Mouse (Mus musculus) ES-E14 (cell line): ENCODE data around the gene Myo19. TPM values are rescaled to one million over a fixed set of nuclear protein-coding genes. Genes with fewer than 3 reads are reported as not detected.

ENCODE experiments used
- DNase-seq: peaks from one replicate; pipeline ENCODE4 v3.0.0-alpha.2; 2013; ENCODE audit warnings: low read depth, low spot score
- H3K27ac ChIP-seq: 2 replicates; pipeline ENCODE4 v1.5.1; 2012; ENCODE audit warnings: low read depth, mild to moderate bottlenecking, low read length, moderate library complexity, mixed read lengths; ENCODE audit not compliant: poor library complexity, insufficient read depth, severe bottlenecking
- H3K36me3 ChIP-seq: 2 replicates; pipeline ENCODE4 v1.6.1; 2012; ENCODE audit warnings: mild to moderate bottlenecking, low read length, moderate library complexity, mixed read lengths; ENCODE audit not compliant: control insufficient read depth, poor library complexity, insufficient read depth, severe bottlenecking
- H3K4me1 ChIP-seq, 2 experiments: fragments of 150-350 bp in 1 of 2; sonication (generic) in 1 of 2; 2 replicates each; pipeline ENCODE4 v1.6.1; 2012; ENCODE audit warnings: low read length in 2 of 2, mild to moderate bottlenecking in 1 of 2, mixed read lengths in 1 of 2; ENCODE audit not compliant: control insufficient read depth in 2 of 2, insufficient read depth in 2 of 2, poor library complexity in 1 of 2
- H3K4me3 ChIP-seq, 2 experiments: fragments of 150-350 bp in 1 of 2; sonication (generic) in 1 of 2; 2 replicates each; pipeline ENCODE4 v1.5.1; 2012; ENCODE audit warnings: low read length in 2 of 2, low read depth in 1 of 2, mild to moderate bottlenecking in 1 of 2, mixed read lengths in 1 of 2; ENCODE audit not compliant: insufficient read depth in 1 of 2, poor library complexity in 1 of 2, severe bottlenecking in 1 of 2
- H3K9ac ChIP-seq: 2 replicates; pipeline ENCODE4 v1.6.1; 2012; ENCODE audit warnings: low read depth, mild to moderate bottlenecking, low read length, mixed read lengths; ENCODE audit not compliant: poor library complexity, insufficient read depth, severe bottlenecking
- H3K9me3 ChIP-seq: fragments of 150-350 bp; sonication (generic); 2 replicates; pipeline ENCODE4 v1.6.1; 2012; ENCODE audit warnings: low read depth, mild to moderate bottlenecking, low read length; ENCODE audit not compliant: control insufficient read depth, insufficient read depth
- CHD2 ChIP-seq: IDR thresholded peaks from 2 replicates; pipeline ENCODE4 v1.6.1; 2014; ENCODE audit warnings: mild to moderate bottlenecking, low read depth, low read length, inconsistent platforms
- HCFC1 ChIP-seq: IDR thresholded peaks from 2 replicates; pipeline ENCODE4 v1.6.1; 2012; ENCODE audit warnings: low read length, inconsistent platforms, borderline replicate concordance; ENCODE audit not compliant: insufficient read depth
- MAFK ChIP-seq: IDR thresholded peaks from 2 replicates; pipeline ENCODE4 v1.6.1; 2014; ENCODE audit warnings: mild to moderate bottlenecking, low read depth, low read length, inconsistent platforms; ENCODE audit not compliant: insufficient read depth
- ZC3H11A ChIP-seq: IDR thresholded peaks from 2 replicates; pipeline ENCODE4 v1.6.1; 2012; ENCODE audit warnings: low read depth, mild to moderate bottlenecking, inconsistent platforms, low read length, borderline replicate concordance
- ZNF384 ChIP-seq: IDR thresholded peaks from 2 replicates; pipeline ENCODE4 v1.6.1; 2012; ENCODE audit warnings: low read depth, low read length, inconsistent platforms
- in situ Hi-C, 2 experiments: fragments of 600-800 bp; cut with MboI; formaldehyde crosslinking; loops; one replicate each; pipeline ENCODE4 v1.15.1; 2025; ENCODE audit warnings: low sequenced_read_pairs in 2 of 2, inconsistent platforms in 1 of 2; ENCODE audit not compliant: unreplicated experiment in 2 of 2
- total RNA-seq: library from RNA; depleted of rRNA; stranded (reverse); fragments of 300-350 nt; gene quantifications from 2 replicates; pipeline ENCODE4 v1.2.3, GENCODE M21; 2012

Gene Myo19
- total RNA-seq, 1 experiment: 16.2 TPM

- in situ Hi-C loops: no loop called here
- TF ChIP-seq MAFK (no peak), CHD2 (no peak), HCFC1 (no peak), ZC3H11A (no peak), ZNF384 (no peak)
- Histone ChIP-seq H3K9me3 (no peaks in the 10 kb centered on the region), H3K27ac (no peak overlapping the region), H3K4me3 (no peak overlapping the region), H3K9ac (no peak overlapping the region), H3K4me1 (peaks cover 0 to 2% of the 10 kb centered on the region in 2 experiments; a peak in 1 of 4 replicates), H3K36me3 (peaks cover 41% of the 10 kb centered on the region)
- no peak for DNase-seq
Measured at GRCm38 (mm10) chr11:84888025-84888424, 8.1 kb downstream of the Myo19 start.

GRCm38 (mm10) chr11:84889492-84889891 is 9.5 kb downstream of the Myo19 start:
- DNase-seq: no peak
- TF ChIP-seq CHD2 (no peak), HCFC1 (no peak), ZNF384 (no peak), ZC3H11A (no peak), MAFK (no peak)
- Histone ChIP-seq H3K36me3 (peaks cover 52% of the 10 kb centered on the region), H3K4me3 (no peak overlapping the region), H3K27ac (no peak overlapping the region), H3K4me1 (peaks cover 0 to 2% of the 10 kb centered on the region in 2 experiments; a peak in 1 of 4 replicates), H3K9ac (no peak overlapping the region), H3K9me3 (no peaks in the 10 kb centered on the region)
- in situ Hi-C loops: no loop called here

- H3K36me3 ChIP-seq: peaks cover 59% of the 10 kb centered on the region
Measured at GRCm38 (mm10) chr11:84891705-84892104, 11.8 kb downstream of the Myo19 start.

GRCm38 (mm10) chr11:84893113-84893512 is 13.2 kb downstream of the Myo19 start:
- no peak for DNase-seq
- peaks cover 62% of the 10 kb centered on the region for H3K36me3 ChIP-seq
- in situ Hi-C loops: no loop called here
- no peaks in the 10 kb centered on the region for H3K4me1 ChIP-seq
- no peak for TF ChIP-seq MAFK
- TF ChIP-seq CHD2: no peak
- TF ChIP-seq ZNF384: no peak
- no peak for TF ChIP-seq HCFC1
- TF ChIP-seq ZC3H11A: no peak
- H3K27ac ChIP-seq: no peak overlapping the region
- no peak overlapping the region for H3K4me3 ChIP-seq
- H3K9ac ChIP-seq: no peak overlapping the region
- H3K9me3 ChIP-seq: no peaks in the 10 kb centered on the region

More at GRCm38 (mm10) chr11:84891705-84892104, 11.8 kb downstream of the Myo19 start:
- Histone ChIP-seq H3K4me1 (no peaks in the 10 kb centered on the region), H3K4me3 (no peak overlapping the region), H3K9ac (no peak overlapping the region), H3K9me3 (no peaks in the 10 kb centered on the region), H3K27ac (no peak overlapping the region)
- in situ Hi-C loops: no loop called here
- no peak for TF ChIP-seq MAFK
- DNase-seq: no peak

- Histone ChIP-seq H3K9me3 (no peaks in the 10 kb centered on the region), H3K9ac (no peak overlapping the region), H3K4me1 (peaks cover 0 to 3% of the 10 kb centered on the region in 2 experiments; a peak in 2 of 4 replicates), H3K36me3 (peaks cover 72% of the 10 kb centered on the region), H3K27ac (no peak overlapping the region), H3K4me3 (no peak overlapping the region)
- no peak for DNase-seq
- no peak for TF ChIP-seq HCFC1
- TF ChIP-seq CHD2: no peak
- no peak for TF ChIP-seq ZC3H11A
- TF ChIP-seq MAFK: no peak
- TF ChIP-seq ZNF384: no peak
- in situ Hi-C loops: no loop called here
Measured at GRCm38 (mm10) chr11:84904597-84905144, 24.7 kb downstream of the Myo19 start.
